Mouse (Mus musculus) frontal cortex, postnatal 10 days (tissue): Measurements from ENCODE around the gene Tmem9b.

Experiments
- DNase-seq, 2 experiments: peaks; one replicate each; pipeline ENCODE4 v3.0.0; 2022; ENCODE audit warnings: low spot score in 2 of 2, mixed read lengths in 1 of 2

Gene Tmem9b

DNA sequence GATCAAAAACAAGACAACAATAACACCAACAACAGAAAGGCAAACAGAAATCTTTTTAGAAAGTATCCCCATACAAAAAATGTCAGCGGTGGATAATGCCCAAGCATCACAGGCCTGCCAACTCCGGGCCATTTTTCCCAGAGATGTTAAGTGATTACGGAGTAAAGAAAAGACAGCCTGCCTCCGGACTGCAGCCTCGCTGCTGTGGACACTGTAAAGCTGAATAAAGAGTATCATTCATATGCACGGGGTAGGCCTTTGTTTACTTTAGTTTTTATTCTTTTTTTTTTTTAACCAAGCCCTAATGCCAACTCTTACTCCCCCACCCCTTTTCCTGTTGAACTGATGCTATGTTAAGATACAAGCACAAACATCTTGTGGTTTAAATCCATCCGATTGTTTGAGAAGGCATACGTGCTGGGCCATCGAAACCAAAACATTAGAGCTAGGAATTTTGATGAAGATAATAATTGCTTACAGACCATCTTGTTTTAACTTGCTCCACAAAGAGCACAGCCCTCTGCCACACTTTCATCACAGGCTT is 66.0 kb downstream of the Tmem9b start:
- no peak for DNase-seq
